Mouse (Mus musculus): ENCODE results near the gene 6330409D20Rik.

DNA sequence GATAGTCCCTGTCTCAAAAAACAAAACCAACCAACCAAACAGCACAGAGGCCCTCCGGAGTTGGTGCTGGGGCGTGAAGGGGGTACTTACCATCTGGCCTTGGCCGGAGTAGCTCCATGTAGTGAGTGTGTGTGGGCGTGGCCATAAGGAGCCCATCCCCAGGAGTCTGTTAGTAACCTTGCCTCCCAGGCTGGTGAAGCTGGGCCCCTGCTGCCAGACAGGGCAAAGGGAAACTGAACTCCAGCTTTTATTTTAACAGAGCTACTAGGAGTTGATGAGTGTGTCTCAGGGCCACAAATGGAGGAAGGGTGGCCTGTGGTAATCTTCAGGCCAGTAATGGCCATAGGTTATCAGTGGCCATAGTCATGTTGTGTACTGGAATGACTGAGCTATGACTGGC, 6.3 kb downstream of the 6330409D20Rik start:
- no peak for TF ChIP-seq CTCF (conservative IDR thresholded peaks at IDR 0.05; ENCODE audit: low read length)
- no peak for TF ChIP-seq POU5F1 (IDR thresholded peaks at IDR 0.05; ENCODE audit: borderline replicate concordance, low read length)

Measured in E14TG2a.4 (cell line).